Mouse (Mus musculus): ENCODE measurements around the gene H2afy2. TPM values are rescaled to one million over a fixed set of nuclear protein-coding genes. Genes with fewer than 3 reads are reported as not detected.

Gene H2afy2
- polyA plus RNA-seq, 1 experiment from 2014 or later, result 325 TPM

DNA sequence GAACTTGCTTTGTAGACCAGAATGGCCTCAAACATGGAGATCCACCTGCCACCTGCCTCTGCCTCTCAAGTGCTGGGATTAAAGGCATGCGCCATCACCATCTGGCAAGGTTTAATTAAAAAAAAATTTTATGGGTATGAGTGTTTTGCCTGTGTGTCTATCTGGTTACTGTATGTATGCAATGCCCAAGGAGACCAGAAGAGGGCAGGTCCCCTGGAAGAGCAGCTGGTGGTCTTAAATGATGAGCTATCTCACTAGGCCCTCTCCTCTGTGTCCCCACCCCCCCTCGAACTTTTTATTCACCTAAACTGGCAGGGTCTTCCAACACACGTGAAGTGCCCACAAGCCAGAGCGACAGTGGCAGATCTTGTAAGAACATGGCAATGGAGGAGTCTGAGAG, 42.1 kb downstream of the H2afy2 start:
- no peaks in the 10 kb centered on the region for H3K4me1 ChIP-seq (replicated peaks)
- no peak for DNase-seq (ENCODE audit: low spot score)
- peaks cover 12% of the 10 kb centered on the region for H3K9me3 ChIP-seq
- 89% methylated on average over 4 of the region's 4 CpGs for WGBS
- H3K27ac ChIP-seq, result no peak overlapping the region
- no peaks in the 10 kb centered on the region for H3K27me3 ChIP-seq (ENCODE audit: insufficient read depth, poor library complexity, severe bottlenecking)
- peaks cover 100% of the 10 kb centered on the region for H3K36me3 ChIP-seq
- no peak overlapping the region for H3K4me3 ChIP-seq

DNA sequence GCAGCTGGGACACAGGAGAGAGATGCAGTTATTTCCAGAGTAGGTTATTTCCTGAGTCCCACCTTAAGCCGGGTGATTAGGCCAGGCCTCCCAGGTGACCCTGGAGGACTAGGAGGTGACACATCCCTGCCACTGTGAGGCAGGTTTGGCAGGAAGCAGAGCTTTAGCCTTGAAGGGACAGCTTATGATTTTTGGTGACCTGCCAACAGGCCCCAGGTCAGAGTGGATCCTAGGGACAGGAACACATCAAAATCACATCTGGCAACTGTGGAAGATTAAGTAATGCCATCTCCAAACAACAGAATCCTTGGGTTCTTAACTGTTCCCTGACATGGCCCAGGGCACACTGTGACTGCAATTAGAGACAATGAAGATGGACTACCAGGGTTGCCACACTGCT, 42.6 kb downstream of the H2afy2 start:
- 100% methylated on average over 1 of the region's 1 CpGs for WGBS
- H3K4me3 ChIP-seq, result no peak overlapping the region
- peaks cover 100% of the 10 kb centered on the region for H3K36me3 ChIP-seq
- H3K27me3 ChIP-seq (ENCODE audit: insufficient read depth, poor library complexity, severe bottlenecking), result no peaks in the 10 kb centered on the region
- no peak overlapping the region for H3K27ac ChIP-seq
- H3K9me3 ChIP-seq, result peaks cover 12% of the 10 kb centered on the region
- no peak for DNase-seq (ENCODE audit: low spot score)
- no peaks in the 10 kb centered on the region for H3K4me1 ChIP-seq (replicated peaks)

DNA sequence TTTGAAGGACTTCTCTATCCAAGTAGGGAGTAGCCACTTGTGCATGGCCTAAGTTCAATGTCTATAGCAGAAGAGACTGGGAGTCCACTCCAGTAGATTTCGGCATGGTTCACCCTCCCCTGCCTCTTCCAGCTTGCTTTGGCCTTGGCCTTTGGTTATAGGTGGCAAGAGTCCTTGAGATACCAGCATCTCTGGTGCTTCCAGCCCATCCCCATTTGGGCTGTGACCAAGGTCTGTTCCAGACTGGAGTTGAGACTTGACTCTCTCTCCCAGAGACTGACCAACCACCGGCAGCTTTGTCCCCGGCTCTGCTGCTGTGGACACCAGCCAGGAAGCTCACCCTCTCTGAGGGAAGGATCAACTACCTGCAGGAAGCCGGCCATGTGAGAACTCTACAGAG, 45.8 kb downstream of the H2afy2 start:
- Histone ChIP-seq H3K27me3 (ENCODE audit: insufficient read depth, poor library complexity, severe bottlenecking) (no peaks in the 10 kb centered on the region), H3K9me3 (no peaks in the 10 kb centered on the region), H3K36me3 (peaks cover 69% of the 10 kb centered on the region), H3K4me3 (no peak overlapping the region), H3K4me1 (replicated peaks) (no peaks in the 10 kb centered on the region), H3K27ac (no peak overlapping the region)
- 90% methylated on average over 4 of the region's 4 CpGs for WGBS
- no peak for DNase-seq (ENCODE audit: low spot score)

DNA sequence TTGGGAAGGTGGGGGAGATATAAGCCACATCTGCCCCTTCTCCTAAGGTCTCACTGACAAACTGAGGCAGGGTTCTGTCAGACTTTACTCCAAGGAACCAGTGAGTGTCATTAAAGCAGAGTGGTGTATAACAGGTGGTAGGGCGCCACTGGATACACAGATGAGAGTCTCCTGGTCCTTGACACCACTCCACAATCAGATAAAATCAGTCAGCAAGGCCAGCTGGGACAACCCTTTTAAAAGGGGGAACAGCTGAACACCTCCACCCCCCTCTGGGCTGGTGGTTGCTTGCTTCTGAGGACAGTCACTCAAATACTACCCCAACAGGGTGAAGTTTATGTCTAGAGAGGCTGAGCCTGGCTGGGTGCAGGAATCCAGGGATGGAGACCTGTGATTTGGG, 46.4 kb downstream of the H2afy2 start:
- no peak overlapping the region for H3K27ac ChIP-seq
- no peak overlapping the region for H3K4me3 ChIP-seq
- no peaks in the 10 kb centered on the region for H3K27me3 ChIP-seq (ENCODE audit: insufficient read depth, poor library complexity, severe bottlenecking)
- WGBS, result 95% methylated on average over 1 of the region's 1 CpGs
- no peaks in the 10 kb centered on the region for H3K9me3 ChIP-seq
- no peaks in the 10 kb centered on the region for H3K4me1 ChIP-seq (replicated peaks)
- H3K36me3 ChIP-seq, result peaks cover 63% of the 10 kb centered on the region
- no peak for DNase-seq (ENCODE audit: low spot score)

DNA sequence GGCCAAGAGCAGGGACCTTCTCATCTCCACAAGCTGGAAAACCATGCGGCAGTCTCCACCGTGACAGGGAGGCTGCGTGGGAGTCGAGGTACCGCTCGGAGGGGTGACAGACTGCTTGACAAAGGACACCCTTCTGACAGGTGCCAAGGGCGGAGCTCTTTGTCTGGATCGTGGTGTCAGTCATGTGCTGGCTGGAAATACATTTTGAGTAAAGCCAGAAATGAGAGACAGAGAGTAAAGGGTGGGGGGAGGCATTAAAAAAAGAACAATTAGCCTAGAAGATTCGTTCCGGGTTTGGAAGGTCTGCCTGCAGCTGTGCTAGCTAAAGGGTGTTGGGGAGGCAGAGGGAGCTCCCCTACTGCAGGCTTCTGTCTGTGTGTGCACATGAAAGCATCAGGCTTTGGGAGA, 47.3 kb downstream of the H2afy2 start:
- no peaks in the 10 kb centered on the region for H3K4me1 ChIP-seq (replicated peaks)
- H3K4me3 ChIP-seq, result no peak overlapping the region
- WGBS, result 80% methylated on average over 10 of the region's 10 CpGs
- H3K9me3 ChIP-seq, result no peaks in the 10 kb centered on the region
- H3K36me3 ChIP-seq, result peaks cover 54% of the 10 kb centered on the region
- no peak for DNase-seq (ENCODE audit: low spot score)
- H3K27ac ChIP-seq, result no peak overlapping the region; the same call in 1 of the 2 replicates
- no peaks in the 10 kb centered on the region for H3K27me3 ChIP-seq (ENCODE audit: insufficient read depth, poor library complexity, severe bottlenecking)

DNA sequence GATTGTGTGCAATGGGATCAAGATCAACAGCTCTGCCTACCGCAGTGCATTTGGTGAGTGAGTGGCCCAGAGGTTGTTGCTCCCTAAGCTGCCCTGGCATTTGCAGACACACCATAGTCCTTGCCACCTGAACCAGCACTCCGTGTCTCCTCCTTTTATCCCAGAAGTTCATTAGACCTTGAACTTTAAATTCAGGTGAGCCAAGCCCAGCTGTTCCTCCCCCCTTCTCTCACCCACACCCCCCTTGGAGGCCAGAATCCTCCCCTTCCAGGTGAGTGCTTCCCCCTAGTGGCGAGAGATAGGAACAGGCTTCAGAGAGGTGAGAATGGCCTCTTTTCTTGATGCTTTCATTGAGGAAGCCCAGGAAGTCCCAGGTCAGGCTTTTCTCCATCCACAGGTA, 49.6 kb downstream of the H2afy2 start:
- H3K4me1 ChIP-seq (replicated peaks), result no peaks in the 10 kb centered on the region
- WGBS, result 41% methylated on average over 3 of the region's 3 CpGs
- H3K27ac ChIP-seq, result no peak overlapping the region
- no peaks in the 10 kb centered on the region for H3K27me3 ChIP-seq (ENCODE audit: insufficient read depth, poor library complexity, severe bottlenecking)
- peaks cover 31% of the 10 kb centered on the region for H3K36me3 ChIP-seq
- no peak overlapping the region for H3K4me3 ChIP-seq
- DNase-seq (ENCODE audit: low spot score), result peak; percentile 21
- no peaks in the 10 kb centered on the region for H3K9me3 ChIP-seq

DNA sequence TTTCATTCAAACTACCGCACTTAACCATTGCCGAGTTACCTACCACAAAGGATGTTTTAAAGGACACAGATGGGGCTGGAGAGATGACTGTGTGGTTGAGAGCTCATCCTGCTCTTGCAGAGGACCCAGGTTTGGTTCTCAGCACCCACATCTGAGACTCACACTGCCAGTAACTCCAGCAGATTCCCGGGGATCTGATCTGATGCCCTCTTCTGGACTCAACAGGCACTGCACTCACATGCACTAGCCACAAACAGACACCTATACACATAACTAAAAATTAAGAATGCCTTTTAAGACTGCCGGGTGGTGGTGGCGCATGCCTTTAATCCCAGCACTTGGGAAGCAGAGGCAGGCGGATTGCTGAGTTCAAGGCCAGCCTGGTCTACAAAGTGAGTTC, 53.8 kb downstream of the H2afy2 start:
- Histone ChIP-seq H3K27me3 (ENCODE audit: insufficient read depth, poor library complexity, severe bottlenecking) (no peaks in the 10 kb centered on the region), H3K27ac (no peak overlapping the region), H3K4me3 (no peak overlapping the region), H3K4me1 (replicated peaks) (no peaks in the 10 kb centered on the region; the same call in 1 of the 2 replicates), H3K36me3 (no peaks in the 10 kb centered on the region), H3K9me3 (no peaks in the 10 kb centered on the region)
- no peak for DNase-seq (ENCODE audit: low spot score)
- WGBS, result 96% methylated on average over 6 of the region's 6 CpGs

DNA sequence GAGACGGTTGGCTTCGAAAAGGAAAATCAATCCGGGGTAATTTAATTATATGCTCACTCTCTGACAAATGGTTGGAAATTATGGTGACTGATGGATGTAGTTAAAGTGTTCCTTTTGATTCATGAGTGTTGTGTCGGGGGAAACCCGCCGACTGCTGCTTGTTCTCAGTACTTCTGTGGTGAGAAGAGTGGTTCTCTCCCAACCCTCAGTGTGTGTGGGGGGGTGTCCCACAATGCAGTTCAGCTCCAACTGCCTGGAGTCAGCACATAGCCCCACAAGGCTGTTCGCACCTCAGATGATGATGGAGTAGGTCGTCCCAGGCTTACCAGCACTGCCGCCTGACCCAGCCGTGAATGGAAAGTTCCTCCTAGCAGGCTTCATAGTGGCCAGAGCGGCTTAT, 54.8 kb downstream of the H2afy2 start:
- H3K9me3 ChIP-seq, result no peaks in the 10 kb centered on the region
- no peak overlapping the region for H3K4me3 ChIP-seq
- H3K36me3 ChIP-seq, result no peaks in the 10 kb centered on the region
- no peak for DNase-seq (ENCODE audit: low spot score)
- 85% methylated on average over 11 of the region's 11 CpGs for WGBS
- no peaks in the 10 kb centered on the region for H3K27me3 ChIP-seq (ENCODE audit: insufficient read depth, poor library complexity, severe bottlenecking)
- no peaks in the 10 kb centered on the region; the same call in 1 of the 2 replicates for H3K4me1 ChIP-seq (replicated peaks)
- no peak overlapping the region for H3K27ac ChIP-seq

DNA sequence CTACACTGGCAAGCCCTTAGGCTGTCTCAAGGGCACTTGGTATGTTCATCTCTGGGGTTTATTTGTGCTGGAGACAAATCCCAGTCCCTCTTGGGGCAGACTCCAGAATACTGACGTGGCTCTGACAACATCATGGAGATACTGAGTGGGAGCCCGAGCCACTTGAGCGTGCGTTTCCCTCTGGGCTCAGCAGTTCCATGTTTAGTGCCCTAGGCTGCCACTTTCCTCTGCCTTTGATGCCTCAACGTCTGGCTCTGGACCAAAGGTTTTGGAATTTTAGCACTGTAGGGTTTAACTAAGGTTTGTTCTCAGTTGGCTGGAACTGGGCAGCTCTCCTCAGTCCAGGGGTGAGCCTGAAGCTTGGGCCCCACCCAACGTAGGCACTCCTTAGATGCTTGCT, 60.7 kb downstream of the H2afy2 start:
- Histone ChIP-seq H3K9me3 (no peaks in the 10 kb centered on the region), H3K36me3 (no peaks in the 10 kb centered on the region), H3K4me3 (no peak overlapping the region), H3K27me3 (ENCODE audit: insufficient read depth, poor library complexity, severe bottlenecking) (peaks cover 3% of the 10 kb centered on the region; the same call in 1 of the 2 replicates), H3K27ac (no peak overlapping the region), H3K4me1 (replicated peaks) (no peaks in the 10 kb centered on the region)
- WGBS, result 77% methylated on average over 6 of the region's 6 CpGs
- DNase-seq (ENCODE audit: low spot score), result no peak

DNA sequence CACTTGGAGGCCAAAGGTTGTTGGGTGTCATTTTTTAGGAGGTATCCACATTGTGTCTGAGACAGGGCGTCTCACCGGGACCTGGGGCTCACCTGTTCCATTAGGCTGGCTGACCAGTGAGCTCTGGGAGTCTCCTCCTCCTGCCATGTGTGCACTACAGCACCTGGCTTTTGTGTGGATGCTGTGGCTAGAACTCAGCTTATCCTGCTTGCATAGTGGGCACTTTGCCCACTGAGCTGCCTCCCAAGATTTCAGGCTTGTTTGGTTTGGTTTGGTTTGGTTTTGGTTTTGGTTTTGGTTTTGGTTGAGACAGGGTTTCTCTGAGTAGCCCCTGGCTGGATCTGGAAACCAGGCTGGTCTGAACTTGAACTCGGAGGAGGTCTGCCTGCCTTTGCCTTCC, 61.7 kb downstream of the H2afy2 start:
- Histone ChIP-seq H3K4me3 (no peak overlapping the region), H3K9me3 (no peaks in the 10 kb centered on the region), H3K27ac (no peak overlapping the region), H3K4me1 (replicated peaks) (no peaks in the 10 kb centered on the region), H3K27me3 (ENCODE audit: insufficient read depth, poor library complexity, severe bottlenecking) (peaks cover 9% of the 10 kb centered on the region; the same call in 1 of the 2 replicates), H3K36me3 (no peaks in the 10 kb centered on the region)
- 75% methylated on average over 3 of the region's 3 CpGs for WGBS
- no peak for DNase-seq (ENCODE audit: low spot score)

DNA sequence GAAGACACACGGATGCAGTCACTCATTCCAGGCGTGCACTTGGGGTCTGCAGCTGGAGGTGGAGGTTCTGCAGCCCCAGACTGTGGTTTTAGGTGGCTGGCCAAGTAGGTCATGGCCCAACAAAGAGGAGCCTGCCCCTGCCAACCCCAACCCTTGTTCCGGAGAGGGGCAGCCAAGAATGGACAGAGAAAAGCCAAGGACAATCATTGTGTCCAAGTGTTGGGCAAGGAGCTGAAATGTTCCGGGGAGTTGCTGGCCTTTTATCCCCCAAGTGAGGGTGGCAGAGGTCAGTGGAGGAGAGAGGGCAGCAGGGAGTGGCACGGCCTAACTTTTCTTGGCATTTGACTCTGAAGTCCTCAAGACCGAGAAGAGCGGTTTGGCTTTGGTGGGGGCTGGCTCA, 63.6 kb downstream of the H2afy2 start:
- Histone ChIP-seq H3K9me3 (no peaks in the 10 kb centered on the region), H3K36me3 (no peaks in the 10 kb centered on the region), H3K4me3 (no peak overlapping the region), H3K27me3 (ENCODE audit: insufficient read depth, poor library complexity, severe bottlenecking) (peaks cover 28% of the 10 kb centered on the region), H3K27ac (no peak overlapping the region), H3K4me1 (replicated peaks) (peaks cover 7% of the 10 kb centered on the region)
- DNase-seq (ENCODE audit: low spot score), result no peak
- 86% methylated on average over 7 of the region's 7 CpGs for WGBS

DNA sequence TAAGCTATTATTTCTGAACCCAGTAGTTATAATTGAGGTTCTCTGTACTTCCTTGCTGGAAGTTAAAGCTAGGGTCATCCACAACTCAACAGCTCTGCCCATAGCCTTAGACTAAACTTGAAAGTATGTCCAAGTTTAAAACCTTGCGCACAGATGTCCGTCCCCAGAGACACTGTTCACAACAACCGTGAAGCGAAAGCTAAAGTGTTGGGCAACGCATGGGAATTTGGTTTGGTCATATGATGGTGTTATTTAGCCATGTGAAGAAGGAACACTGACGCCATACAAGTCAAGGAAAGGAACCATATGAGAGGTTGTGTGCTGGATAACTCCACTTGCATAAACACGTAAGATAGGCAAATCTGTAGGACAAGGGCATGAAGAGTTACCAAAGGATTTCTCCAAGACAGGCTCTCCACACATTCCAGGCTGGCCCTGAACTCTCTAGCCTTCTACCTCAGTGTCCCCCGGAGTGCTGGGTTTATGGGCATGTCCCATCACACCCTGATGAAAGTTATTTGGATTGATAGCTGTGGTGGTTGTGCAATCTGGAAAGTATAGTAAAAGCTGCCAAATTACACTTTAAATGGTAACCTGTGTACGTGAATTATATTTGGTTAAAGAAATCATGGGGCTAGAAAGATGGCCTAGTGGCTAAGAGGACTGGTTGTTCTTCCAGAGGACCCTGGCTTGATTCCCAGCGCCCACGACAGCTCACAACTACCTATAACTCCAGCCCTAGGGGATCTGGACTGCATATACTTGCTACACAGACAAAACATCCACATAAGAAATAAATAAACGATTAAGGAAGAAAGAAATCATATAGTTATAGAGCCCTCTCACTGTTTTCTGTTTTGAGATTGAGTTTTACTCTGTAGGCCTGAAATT, 66.3 kb downstream of the H2afy2 start:
- Histone ChIP-seq H3K9me3 (no peaks in the 10 kb centered on the region), H3K27ac (no peak overlapping the region), H3K4me1 (replicated peaks) (peaks cover 15% of the 10 kb centered on the region), H3K36me3 (no peaks in the 10 kb centered on the region), H3K4me3 (no peak overlapping the region), H3K27me3 (ENCODE audit: insufficient read depth, poor library complexity, severe bottlenecking) (peaks cover 49% of the 10 kb centered on the region)
- no peak for DNase-seq (ENCODE audit: low spot score)
- 90% methylated on average over 12 of the region's 12 CpGs for WGBS

DNA sequence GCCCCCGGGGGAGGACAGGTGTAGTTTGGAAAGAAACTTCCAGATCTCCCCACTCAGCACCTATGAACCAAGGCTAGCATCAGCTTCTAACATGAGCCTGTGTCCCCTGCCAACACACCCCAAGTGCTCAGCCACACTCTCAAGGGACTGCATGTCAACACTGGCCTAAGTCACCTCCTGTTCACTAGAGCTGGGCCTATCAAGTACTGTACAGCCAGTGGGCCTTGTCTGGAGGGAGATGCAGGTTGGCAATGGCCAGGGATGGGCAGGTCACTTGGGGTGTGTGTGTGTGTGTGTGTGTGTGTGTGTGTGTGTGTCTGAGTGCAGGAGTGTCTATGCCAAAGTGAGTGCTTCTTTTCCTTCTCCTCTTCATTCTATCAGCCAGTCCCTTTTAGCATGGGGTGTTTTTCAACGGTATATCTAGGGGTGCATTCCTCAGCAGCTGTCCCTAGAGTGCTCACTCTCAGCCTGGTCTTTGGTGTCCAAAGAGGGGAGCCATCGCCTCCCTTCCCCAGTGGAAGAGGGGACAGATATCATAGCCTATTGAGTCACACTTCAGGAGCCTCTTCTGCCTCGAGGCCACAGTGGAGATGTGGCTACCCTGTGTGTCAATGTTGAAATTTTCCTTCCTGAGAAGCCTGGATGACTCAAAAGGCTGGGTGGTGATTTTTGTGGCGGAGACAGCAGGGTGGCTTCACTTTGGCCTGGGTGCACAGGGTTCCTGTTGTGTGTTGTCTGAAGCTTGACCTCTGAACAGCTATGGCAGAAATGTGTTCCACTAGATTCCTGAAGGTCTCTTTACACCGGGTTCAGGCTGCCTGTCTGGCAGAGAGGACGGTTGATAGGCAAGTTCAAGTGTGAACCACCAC, 67.7 kb downstream of the H2afy2 start:
- H3K27ac ChIP-seq, result no peak overlapping the region
- DNase-seq (ENCODE audit: low spot score), result no peak
- peak overlapping the region; percentile 65; the same call in 1 of the 2 replicates for H3K4me3 ChIP-seq
- H3K27me3 ChIP-seq (ENCODE audit: insufficient read depth, poor library complexity, severe bottlenecking), result peaks cover 54% of the 10 kb centered on the region
- no peaks in the 10 kb centered on the region for H3K9me3 ChIP-seq
- peaks cover 15% of the 10 kb centered on the region for H3K4me1 ChIP-seq (replicated peaks)
- H3K36me3 ChIP-seq, result no peaks in the 10 kb centered on the region
- 76% methylated on average over 7 of the region's 7 CpGs for WGBS
